Mouse (Mus musculus) CH12.LX (cell line): Measurements from ENCODE around the gene Mdga1. TPM values are rescaled to one million over a fixed set of nuclear protein-coding genes. Genes with fewer than 3 reads are reported as not detected.

ENCODE experiments used
- DNase-seq: peaks from one replicate; pipeline ENCODE4 v3.0.0-alpha.2; 2013; ENCODE audit errors: extremely low read depth
- H3K27ac ChIP-seq: 2 replicates; pipeline ENCODE4 v1.5.1; 2012; ENCODE audit warnings: low read depth, mild to moderate bottlenecking, control low read depth, moderate library complexity; ENCODE audit not compliant: insufficient read depth
- H3K27me3 ChIP-seq: replicated peaks from 2 replicates; pipeline ENCODE3; 2012; ENCODE audit warnings: inconsistent platforms
- H3K36me3 ChIP-seq, 2 experiments: replicated peaks in 1 of 2; 2 replicates each; pipeline versions ENCODE3 to v1.6.1; 2012; ENCODE audit warnings: inconsistent platforms in 1 of 2, low read length in 1 of 2, mild to moderate bottlenecking in 1 of 2, mixed read lengths in 1 of 2, moderate library complexity in 1 of 2; ENCODE audit not compliant: control insufficient read depth in 1 of 2, insufficient read depth in 1 of 2
- H3K4me1 ChIP-seq, 2 experiments: 2 replicates each; pipeline ENCODE4 v1.6.1; 2012; ENCODE audit warnings: inconsistent platforms in 1 of 2, moderate library complexity in 1 of 2; ENCODE audit not compliant: insufficient read depth in 2 of 2, control insufficient read depth in 1 of 2
- H3K4me2 ChIP-seq: 2 replicates; pipeline ENCODE4 v1.6.1; 2012; ENCODE audit warnings: low read depth, mild to moderate bottlenecking, control low read depth; ENCODE audit not compliant: poor library complexity, insufficient read depth, severe bottlenecking
- H3K4me3 ChIP-seq, 3 experiments: fragments of 150-350 bp in 1 of 3; sonication (generic) in 1 of 3; replicated peaks in 1 of 3; 2 replicates each; pipeline versions ENCODE3 to v1.5.1; 2011 to 2012; ENCODE audit warnings: low read depth in 2 of 3, low read length in 2 of 3, mild to moderate bottlenecking in 2 of 3, moderate library complexity in 2 of 3, control low read depth in 1 of 3, improper control_type of control experiment in 1 of 3, inconsistent platforms in 1 of 3, mixed read lengths in 1 of 3; ENCODE audit not compliant: poor library complexity in 1 of 3
- H3K79me2 ChIP-seq: replicated peaks from 2 replicates; pipeline ENCODE4 v1.6.1; 2012; ENCODE audit warnings: mild to moderate bottlenecking, moderate library complexity; ENCODE audit not compliant: control insufficient read depth, poor library complexity, insufficient read depth, severe bottlenecking; ENCODE audit errors: extremely low read depth
- H3K9ac ChIP-seq: 2 replicates; pipeline ENCODE4 v1.6.1; 2012; ENCODE audit warnings: low read depth, mild to moderate bottlenecking, control low read depth, moderate library complexity; ENCODE audit not compliant: insufficient read depth
- H3K9me3 ChIP-seq: replicated peaks from 2 replicates; pipeline ENCODE3; 2012; ENCODE audit warnings: low read length, inconsistent platforms, mixed read lengths
- BHLHE40 ChIP-seq: IDR thresholded peaks from 2 replicates; pipeline ENCODE4 v1.6.1; 2011; ENCODE audit warnings: mild to moderate bottlenecking, low read depth, low read length, improper control_type of control experiment
- ELF1 ChIP-seq: IDR thresholded peaks from 2 replicates; pipeline ENCODE4 v1.6.1; 2014; ENCODE audit warnings: low read depth, mild to moderate bottlenecking, inconsistent platforms, low read length, improper control_type of control experiment
- HCFC1 ChIP-seq: IDR thresholded peaks from 2 replicates; pipeline ENCODE4 v1.6.1; 2012; ENCODE audit warnings: low read depth, mild to moderate bottlenecking, inconsistent platforms, low read length, improper control_type of control experiment
- IRF4 ChIP-seq: IDR thresholded peaks from 2 replicates; pipeline ENCODE4 v1.6.1; 2014; ENCODE audit warnings: low read depth, mild to moderate bottlenecking, inconsistent platforms, low read length, improper control_type of control experiment
- MAX ChIP-seq: IDR thresholded peaks from 2 replicates; pipeline ENCODE4 v1.6.1; 2011; ENCODE audit warnings: low read length, improper control_type of control experiment
- MYC ChIP-seq: IDR thresholded peaks from 2 replicates; pipeline ENCODE4 v1.6.1; 2011; ENCODE audit warnings: low read depth, mild to moderate bottlenecking, improper control_type of control experiment, low read length
- POLR2A ChIP-seq: IDR thresholded peaks from 2 replicates; pipeline ENCODE4 v1.6.1; 2011; ENCODE audit warnings: low read depth, mild to moderate bottlenecking, improper control_type of control experiment, low read length
- RAD21 ChIP-seq: IDR thresholded peaks from 2 replicates; pipeline ENCODE4 v1.6.1; 2011; ENCODE audit warnings: low read depth, mild to moderate bottlenecking, low read length, improper control_type of control experiment, moderate library complexity
- SIN3A ChIP-seq: IDR thresholded peaks from 2 replicates; pipeline ENCODE4 v1.6.1; 2012; ENCODE audit warnings: low read length, improper control_type of control experiment, inconsistent platforms
- TCF12 ChIP-seq: IDR thresholded peaks from 2 replicates; pipeline ENCODE4 v1.6.1; 2014; ENCODE audit warnings: low read depth, mild to moderate bottlenecking, inconsistent platforms, low read length, improper control_type of control experiment
- UBTF ChIP-seq: IDR thresholded peaks from 2 replicates; pipeline ENCODE4 v1.6.1; 2012; ENCODE audit warnings: low read depth, mild to moderate bottlenecking, inconsistent platforms, low read length, improper control_type of control experiment, moderate library complexity
- USF1 ChIP-seq: IDR thresholded peaks from 2 replicates; pipeline ENCODE4 v1.6.1; 2014; ENCODE audit warnings: low read depth, mild to moderate bottlenecking, inconsistent platforms, low read length, improper control_type of control experiment
- ZKSCAN1 ChIP-seq: IDR thresholded peaks from 2 replicates; pipeline ENCODE4 v1.6.1; 2012; ENCODE audit warnings: low read depth, inconsistent platforms, low read length, improper control_type of control experiment, borderline replicate concordance
- ZMIZ1 ChIP-seq: IDR thresholded peaks from 2 replicates; pipeline ENCODE4 v1.6.1; 2012; ENCODE audit warnings: low read depth, mild to moderate bottlenecking, inconsistent platforms, low read length, improper control_type of control experiment
- ZNF384 ChIP-seq: IDR thresholded peaks from 2 replicates; pipeline ENCODE4 v1.6.1; 2012; ENCODE audit warnings: low read depth, low read length, improper control_type of control experiment, inconsistent platforms
- dilution Hi-C: fragments of 300-500 bp; cut with MboI; formaldehyde crosslinking; loops from 2 replicates; pipeline ENCODE4 v1.14.3; 2020; ENCODE audit warnings: low sequenced_read_pairs; ENCODE audit not compliant: extremely low pct_unique_long_range_greater_than_20kb, extremely low pct_ligation_motif_present
- in situ Hi-C: fragments of 300-500 bp; cut with MboI; formaldehyde crosslinking; loops from 3 replicates; pipeline ENCODE4 v1.14.3; 2019; ENCODE audit warnings: low sequenced_read_pairs, low pct_ligation_motif_present, low pct_unique_long_range_greater_than_20kb, mixed read lengths
- polyA plus RNA-seq: library from polyadenylated mRNA; unstranded; fragments of >175 nt; gene quantifications from 2 replicates; pipeline ENCODE4 v1.2.1, GENCODE M21; 2012; ENCODE audit warnings: low read depth; ENCODE audit not compliant: insufficient read length
- total RNA-seq, 2 experiments: library from RNA; depleted of rRNA; stranded (reverse); fragments of 300-350 nt in 1 of 2; fragments of >200 nt in 1 of 2; gene quantifications; 2 replicates each; pipeline ENCODE4 v1.2.3; 2012 to 2014

The Mdga1 gene
- total and polyA plus RNA-seq, 3 experiments: 0.29 to 0.39 (median 0.38) TPM

DNA sequence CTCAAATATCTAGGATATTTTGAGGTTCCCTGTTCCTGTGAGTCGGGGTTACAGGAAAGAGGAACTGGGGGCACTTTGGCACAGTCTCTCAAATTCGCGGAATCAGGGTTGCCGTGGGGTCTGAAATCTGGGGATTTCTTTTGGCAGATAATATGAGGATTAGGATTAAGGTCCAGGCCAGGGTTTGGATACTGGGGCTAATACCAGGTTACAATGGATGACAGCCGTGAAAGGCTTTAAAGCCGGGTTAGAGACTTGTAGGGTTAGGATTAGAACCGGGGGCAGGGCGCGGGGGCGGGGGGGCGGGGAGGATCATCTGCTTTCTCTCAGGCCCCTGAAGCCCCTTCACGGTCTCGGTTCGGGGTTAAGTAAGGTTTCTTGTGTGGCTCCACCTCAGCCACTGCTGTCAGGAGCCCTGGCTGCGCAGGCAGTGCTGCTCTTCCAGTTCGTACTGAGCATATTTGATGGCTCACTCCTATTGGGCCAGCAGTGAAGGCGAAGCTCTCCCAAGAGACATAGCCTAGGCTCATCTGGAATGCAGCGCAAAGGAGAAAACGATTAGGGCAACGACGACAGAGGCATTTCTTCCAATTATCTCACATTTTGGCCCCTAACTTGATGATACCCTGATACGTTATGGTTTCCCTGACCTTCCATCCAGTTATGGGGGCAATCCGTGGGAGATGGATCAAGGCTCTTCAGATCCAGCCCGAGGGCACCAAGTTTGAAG, 28.8 kb upstream of the Mdga1 start:
- in situ Hi-C loops: no loop called here
- no peaks in the 10 kb centered on the region for H3K36me3 ChIP-seq

DNA sequence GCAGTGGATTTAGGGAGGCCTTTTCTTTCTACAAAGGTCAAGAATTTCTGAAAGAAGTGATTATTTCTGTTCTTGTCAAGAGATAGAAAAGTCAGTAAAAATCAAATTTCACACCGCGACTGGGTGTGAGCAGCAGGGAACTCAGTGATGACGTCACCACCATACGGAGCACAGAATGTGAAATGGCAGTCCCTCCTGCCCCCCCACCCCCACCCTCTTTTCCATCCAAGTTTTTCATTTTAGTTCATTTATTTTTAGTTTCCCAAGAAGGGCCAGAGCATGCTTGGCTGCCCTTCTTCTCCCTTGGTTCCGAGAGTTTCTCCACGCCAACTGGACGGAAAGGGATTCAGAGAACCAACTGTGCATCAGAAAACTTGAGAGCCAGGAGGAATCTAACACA, 27.8 kb upstream of the Mdga1 start:
- no peaks in the 10 kb centered on the region for H3K79me2 ChIP-seq
- H3K4me2 ChIP-seq: no peak overlapping the region
- peaks cover 2 to 10% of the 10 kb centered on the region in 2 experiments; a peak in 3 of 4 replicates for H3K4me1 ChIP-seq
- no peaks in the 10 kb centered on the region for H3K27me3 ChIP-seq
- H3K27ac ChIP-seq: no peak overlapping the region
- H3K9me3 ChIP-seq: no peaks in the 10 kb centered on the region
- no peaks in the 10 kb centered on the region for H3K36me3 ChIP-seq
- H3K4me3 ChIP-seq: no peak overlapping the region
- dilution Hi-C loops (no loop called here), in situ Hi-C loops (no loop called here)
- no peak for DNase-seq
- no peak overlapping the region for H3K9ac ChIP-seq
- TF ChIP-seq USF1: no peak
- no peak for TF ChIP-seq MYC
- no peak for TF ChIP-seq ZMIZ1
- TF ChIP-seq, all 38 proteins: peak for 0

More for the DNA sequence above, 28.8 kb upstream of the Mdga1 start:
- DNase-seq: no peak
- Histone ChIP-seq H3K27me3 (no peaks in the 10 kb centered on the region), H3K4me1 (peaks cover 0 to 10% of the 10 kb centered on the region in 2 experiments; a peak in 2 of 4 replicates), H3K9me3 (no peaks in the 10 kb centered on the region), H3K79me2 (no peaks in the 10 kb centered on the region), H3K4me3 (no peak overlapping the region), H3K4me2 (no peak overlapping the region), H3K9ac (no peak overlapping the region), H3K27ac (no peak overlapping the region)
- dilution Hi-C loops: no loop called here
- TF ChIP-seq HCFC1: no peak
- TF ChIP-seq SIN3A: no peak
- TF ChIP-seq RAD21: no peak
- TF ChIP-seq UBTF: no peak
- TF ChIP-seq ELF1: no peak
- TF ChIP-seq POLR2A: no peak
- no peak for TF ChIP-seq IRF4
- no peak for TF ChIP-seq TCF12
- TF ChIP-seq MAX: no peak
- TF ChIP-seq USF1: no peak
- TF ChIP-seq ZNF384: no peak
- TF ChIP-seq BHLHE40: no peak
- TF ChIP-seq ZKSCAN1: no peak
